Mouse (Mus musculus): ENCODE measurements around the gene Pam. TPM values are rescaled to one million over a fixed set of nuclear protein-coding genes. Genes with fewer than 3 reads are reported as not detected.
A peak's percentile ranks its signal among the peaks of the same experiment; 100 is the strongest.

Gene Pam
- polyA plus RNA-seq, 2 experiments from 2014 or later, result 2.6 to 4.8 TPM

- no peak for ATAC-seq
Measured at GRCm38 (mm10) chr1:97754392-97754791, 341.1 kb downstream of the Pam start.

DNA sequence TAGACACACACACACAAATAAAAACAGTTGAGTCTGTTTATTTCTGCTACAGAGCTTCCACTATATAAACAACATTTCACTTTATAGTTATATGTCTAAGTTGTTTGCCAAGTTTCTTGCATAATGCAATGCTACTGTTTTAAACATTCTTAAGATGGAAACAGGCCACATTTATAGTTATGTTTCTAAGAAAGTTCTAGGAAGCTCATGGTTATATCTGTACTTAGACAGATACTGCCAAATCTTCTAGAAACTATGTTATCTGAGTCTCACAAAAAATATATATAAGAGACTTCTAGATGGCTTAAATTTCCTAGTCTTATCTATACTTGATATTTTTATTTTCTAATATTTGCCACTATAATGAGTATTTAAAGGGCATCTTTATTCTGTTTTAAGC is 342.2 kb downstream of the Pam start:
- no peak for ATAC-seq

- no peak for ATAC-seq
Measured at GRCm38 (mm10) chr1:97748163-97748562, 347.3 kb downstream of the Pam start.

DNA sequence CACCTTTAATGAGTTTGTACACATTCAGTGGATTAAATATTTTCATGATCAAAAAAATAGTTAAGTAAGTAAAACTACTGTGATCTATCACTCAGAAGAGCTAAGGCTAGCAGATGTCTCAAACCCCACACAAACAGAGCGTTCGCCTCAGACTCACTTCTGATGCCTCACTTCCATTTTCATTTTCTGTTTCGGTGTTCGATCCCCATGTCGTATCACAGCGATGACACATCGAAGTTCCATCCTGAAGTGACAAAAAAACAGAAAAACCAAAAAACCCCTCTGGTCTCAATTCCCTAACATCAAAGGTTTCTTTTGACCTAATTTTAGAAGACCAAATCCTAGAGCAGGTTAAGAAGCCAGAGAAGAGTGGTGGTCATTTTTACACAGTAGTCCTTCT is 349.2 kb downstream of the Pam start:
- peak; percentile 91 for ATAC-seq

GRCm38 (mm10) chr1:97745712-97746111 is 349.7 kb downstream of the Pam start:
- no peak for ATAC-seq

All from activated CD4-positive, CD25-positive, alpha-beta regulatory T cell, adult 4 months (primary cell).